Mouse (Mus musculus) macrophage (primary cell): ENCODE results near the gene Ift22. TPM values are rescaled to one million over a fixed set of nuclear protein-coding genes. Genes with fewer than 3 reads are reported as not detected.

Source experiments
- polyA plus RNA-seq: library from polyadenylated mRNA; stranded (reverse); fragments of 250-400 nt; gene quantifications from 3 replicates; pipeline ENCODE4 v1.2.4, GENCODE M21; 2018; ENCODE audit warnings: inconsistent platforms

Gene Ift22
- polyA plus RNA-seq, 1 experiment from 2014 or later: 17.1 TPM

Other genes starting within 250 kb of the Ift22 start
- gene Myl10, start 215.0 kb upstream of the Ift22 start, polyA plus RNA-seq: not detected in 3 replicates
- not detected in 3 replicates for gene Col26a1, start 24.9 kb upstream of the Ift22 start, polyA plus RNA-seq
- gene Fis1, start 45.1 kb downstream of the Ift22 start, polyA plus RNA-seq: 118 to 217 TPM (median 182 TPM) in 3 replicates
- not detected in 3 replicates for gene Cldn15, start 58.5 kb downstream of the Ift22 start, polyA plus RNA-seq
- gene Plod3, start 78.9 kb downstream of the Ift22 start, polyA plus RNA-seq: 93.2 to 105 TPM (median 102 TPM) in 3 replicates
- gene Znhit1, start 79.9 kb downstream of the Ift22 start, polyA plus RNA-seq: 81.1 to 121 TPM (median 96.1 TPM) in 3 replicates
- gene Vgf, start 118.2 kb downstream of the Ift22 start, polyA plus RNA-seq: not detected in 3 replicates
- 120 to 219 TPM (median 131 TPM) in 3 replicates for gene Ap1s1, start 138.0 kb downstream of the Ift22 start, polyA plus RNA-seq
- gene Serpine1, start 164.1 kb downstream of the Ift22 start, polyA plus RNA-seq: 0.69 to 5.1 TPM (median 0.75 TPM) in 3 replicates
- gene Trim56, start 208.1 kb downstream of the Ift22 start, polyA plus RNA-seq: 12.2 to 19.7 TPM (median 16.6 TPM) in 3 replicates
- gene Muc3, start 241.2 kb downstream of the Ift22 start, polyA plus RNA-seq: not detected in 3 replicates